Mouse (Mus musculus) splenic B cell, adult 2 months (primary cell): ENCODE data around the gene Parp4.
A peak's percentile ranks its signal among the peaks of the same experiment; 100 is the strongest.

ENCODE experiments used
- DNase-seq: peaks from one replicate; pipeline ENCODE4 v3.0.0-alpha.2; 2011; ENCODE audit warnings: low read depth, low spot score
- H3K27me3 ChIP-seq: 2 replicates; pipeline ENCODE4 v1.6.1; 2012; ENCODE audit warnings: mild to moderate bottlenecking, low read length, moderate library complexity, mixed read lengths; ENCODE audit not compliant: control insufficient read depth, poor library complexity, insufficient read depth, severe bottlenecking
- H3K36me3 ChIP-seq: 2 replicates; pipeline ENCODE4 v1.6.1; 2012; ENCODE audit warnings: mild to moderate bottlenecking, low read length, moderate library complexity, mixed read lengths; ENCODE audit not compliant: control insufficient read depth, poor library complexity, insufficient read depth, severe bottlenecking

The Parp4 gene

DNA sequence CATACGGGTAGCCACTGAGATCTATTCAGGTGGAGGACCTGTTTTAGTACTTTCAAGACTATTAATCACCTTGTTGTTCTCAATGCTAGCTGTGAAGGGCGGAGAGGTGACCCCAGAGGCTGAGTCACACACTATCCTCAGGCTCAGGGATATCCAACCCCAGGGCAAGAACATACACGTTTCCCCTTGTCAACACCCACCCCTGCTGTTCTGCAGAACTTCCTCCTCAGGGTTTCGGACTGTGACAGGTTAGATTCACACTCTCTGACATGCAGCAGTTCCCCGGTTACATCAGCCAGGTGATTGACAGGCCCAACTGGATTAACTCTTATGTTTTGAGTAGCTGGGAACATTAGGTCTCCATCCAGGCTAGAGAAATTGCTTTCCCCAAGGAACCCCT is 5.7 kb downstream of the Parp4 start:
- no peaks in the 10 kb centered on the region for H3K27me3 ChIP-seq
- peak; percentile 58 for DNase-seq
- peaks cover 4% of the 10 kb centered on the region for H3K36me3 ChIP-seq

DNA sequence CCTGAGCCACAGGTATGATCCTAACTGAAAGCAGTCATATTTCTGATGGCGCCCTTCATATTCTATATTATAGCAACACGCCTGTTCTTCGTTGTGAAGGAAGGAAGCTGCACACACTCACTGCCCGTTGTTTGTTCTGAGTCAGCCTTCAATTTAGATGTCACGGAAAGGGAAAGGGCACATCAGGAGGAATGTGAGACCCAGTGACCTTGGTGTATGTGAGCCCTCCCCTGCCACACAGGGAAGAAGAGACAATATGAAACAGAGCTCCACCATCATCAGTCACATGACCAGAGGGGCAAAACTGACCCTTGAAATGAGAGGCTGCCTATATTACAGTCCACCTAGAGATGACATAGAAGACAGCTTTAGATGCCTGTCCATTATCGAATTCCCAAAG is 6.9 kb downstream of the Parp4 start:
- no peaks in the 10 kb centered on the region for H3K27me3 ChIP-seq

DNA sequence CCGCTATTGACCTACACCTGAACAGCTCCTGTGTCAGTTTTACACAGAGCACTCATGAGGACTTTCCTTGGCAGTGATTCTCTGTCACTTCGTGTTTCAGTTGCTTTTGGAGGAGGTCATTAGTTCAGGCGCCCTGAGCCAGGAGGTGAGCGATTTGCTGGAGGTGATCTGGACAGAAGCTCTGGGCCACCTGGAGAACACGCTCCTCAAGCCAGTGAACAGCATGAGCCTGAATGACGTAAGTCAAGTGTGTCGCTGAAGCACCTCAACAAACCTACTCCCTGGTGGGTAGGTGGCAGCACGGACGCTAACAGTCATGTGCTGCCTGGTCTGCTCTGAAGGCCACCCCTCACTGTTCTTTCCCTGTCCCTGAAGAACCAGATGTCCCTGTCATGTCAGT is 16.8 kb downstream of the Parp4 start:
- no peak for DNase-seq
- no peaks in the 10 kb centered on the region for H3K27me3 ChIP-seq
- H3K36me3 ChIP-seq: peaks cover 9% of the 10 kb centered on the region

More for the DNA sequence above, 6.9 kb downstream of the Parp4 start:
- no peak for DNase-seq
- peaks cover 5% of the 10 kb centered on the region for H3K36me3 ChIP-seq

DNA sequence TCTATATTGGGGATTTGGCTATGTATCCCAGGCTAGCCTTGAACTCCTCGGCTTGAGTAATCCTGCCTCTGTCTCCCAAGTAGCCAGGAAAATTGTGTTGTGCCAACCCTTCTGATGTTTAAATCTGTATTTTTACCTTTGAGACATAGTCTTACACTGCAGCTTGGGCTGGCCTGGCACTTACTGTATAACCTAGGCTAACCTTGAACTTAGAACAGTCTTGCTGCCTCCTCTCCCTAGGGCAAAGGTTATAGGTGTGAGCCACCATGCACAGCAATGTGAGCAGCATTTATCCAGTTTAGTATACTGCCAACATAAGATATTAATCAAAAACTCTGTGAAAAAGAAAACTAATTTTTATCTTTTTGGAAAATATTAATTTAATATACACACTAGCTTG is 19.4 kb downstream of the Parp4 start:
- Histone ChIP-seq H3K27me3 (no peaks in the 10 kb centered on the region), H3K36me3 (peaks cover 15% of the 10 kb centered on the region)
- DNase-seq: no peak

DNA sequence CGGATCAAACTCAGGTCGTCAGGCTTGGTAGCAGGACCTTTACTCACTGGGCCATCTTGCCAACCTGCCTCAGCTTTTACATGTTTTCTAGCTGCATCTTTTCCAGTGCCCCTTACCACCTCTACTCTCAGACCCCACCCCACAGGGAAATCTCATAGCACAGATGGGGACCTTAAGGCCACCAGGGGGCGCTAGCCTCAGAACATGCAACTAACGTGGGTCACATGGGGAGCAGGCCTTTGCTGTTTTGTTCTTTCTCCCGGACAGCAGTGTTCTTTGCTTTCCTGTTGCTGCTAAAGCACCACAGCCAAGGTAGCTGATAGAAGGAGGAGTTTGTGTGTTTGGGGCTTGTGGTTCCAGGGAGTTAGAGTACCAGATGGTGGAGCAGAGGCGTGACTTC is 23.3 kb downstream of the Parp4 start:
- peak; percentile 79 for DNase-seq
- H3K27me3 ChIP-seq: no peaks in the 10 kb centered on the region
- peaks cover 26% of the 10 kb centered on the region for H3K36me3 ChIP-seq

DNA sequence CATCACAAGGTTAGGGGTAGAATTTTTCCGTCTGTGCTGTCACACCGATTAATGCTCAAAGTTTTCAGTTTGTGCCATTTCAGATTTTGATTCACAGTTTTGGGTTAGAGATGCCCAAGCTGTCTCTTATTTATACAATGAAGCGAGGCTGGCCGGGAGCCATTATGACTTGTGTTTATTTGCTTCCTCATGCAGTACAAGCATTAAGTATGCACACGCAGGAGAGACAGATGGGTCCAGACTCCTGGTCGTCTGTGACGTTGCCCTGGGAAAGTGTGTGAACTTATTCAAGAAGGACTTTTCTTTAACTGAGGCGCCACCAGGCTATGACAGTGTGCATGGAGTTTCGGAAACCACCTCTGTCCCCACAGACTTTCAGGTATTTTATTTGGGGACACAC is 26.6 kb downstream of the Parp4 start:
- Histone ChIP-seq H3K27me3 (no peaks in the 10 kb centered on the region), H3K36me3 (peaks cover 19% of the 10 kb centered on the region)
- no peak for DNase-seq

DNA sequence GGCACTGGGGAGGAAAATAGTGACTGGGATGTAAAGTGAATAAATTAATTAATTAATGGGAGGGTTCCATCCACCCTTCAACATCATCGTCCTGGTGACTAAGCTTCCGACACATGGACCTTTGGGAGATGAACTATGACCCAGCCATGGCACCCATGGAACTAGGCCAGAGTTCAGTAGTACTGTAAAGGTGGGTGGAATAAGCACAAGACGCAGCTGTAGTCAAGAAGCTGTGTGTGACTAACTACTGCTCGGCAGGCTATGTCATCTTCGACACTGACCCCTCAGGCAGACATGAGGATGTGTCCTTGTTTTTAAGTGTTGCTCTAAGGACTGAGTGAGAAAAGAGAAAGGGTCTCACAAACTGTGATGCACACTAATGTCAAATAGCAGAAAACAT is 29.0 kb downstream of the Parp4 start:
- no peak for DNase-seq
- H3K27me3 ChIP-seq: no peaks in the 10 kb centered on the region
- peaks cover 24% of the 10 kb centered on the region for H3K36me3 ChIP-seq

DNA sequence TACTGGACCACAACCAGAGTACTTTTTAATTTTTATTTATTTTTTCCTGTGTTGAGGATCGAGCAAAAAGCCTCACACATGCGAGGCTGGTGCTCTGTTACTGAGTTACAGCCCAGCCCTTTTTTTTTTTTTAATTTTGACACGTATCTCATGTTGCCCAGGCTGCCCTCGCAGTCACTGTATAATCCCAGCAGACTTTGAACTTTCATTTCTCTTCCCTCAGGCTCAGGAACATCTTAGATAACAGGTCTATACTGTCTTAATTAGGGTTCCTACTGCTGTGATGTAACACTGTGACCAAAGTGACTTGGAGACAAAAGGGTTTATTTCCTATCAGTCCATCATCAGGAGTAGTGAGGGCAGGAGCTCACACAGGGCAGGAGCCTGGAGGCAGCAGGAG is 29.7 kb downstream of the Parp4 start:
- DNase-seq: no peak
- H3K27me3 ChIP-seq: no peaks in the 10 kb centered on the region
- H3K36me3 ChIP-seq: peaks cover 22% of the 10 kb centered on the region

DNA sequence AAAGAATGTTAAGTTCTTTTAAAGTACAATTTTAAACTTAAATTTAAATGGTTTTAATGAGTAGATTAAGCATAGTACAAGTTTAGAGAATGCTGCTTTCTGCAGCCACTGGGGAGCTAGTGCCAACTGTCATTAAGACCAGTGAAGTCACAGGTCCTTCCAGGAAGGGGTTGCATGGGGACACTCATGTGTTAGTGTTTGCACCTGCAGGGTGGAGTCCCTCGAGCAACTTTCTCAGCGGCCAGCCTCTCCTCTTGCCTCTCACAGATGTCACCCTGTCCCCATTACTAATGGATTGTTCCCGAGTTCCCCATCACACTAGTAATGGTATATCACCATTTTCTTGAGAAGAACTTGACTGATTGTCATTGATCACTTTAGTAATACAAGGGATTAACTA is 37.8 kb downstream of the Parp4 start:
- no peak for DNase-seq
- Histone ChIP-seq H3K36me3 (peaks cover 23% of the 10 kb centered on the region), H3K27me3 (no peaks in the 10 kb centered on the region; the same call in 1 of the 2 replicates)

DNA sequence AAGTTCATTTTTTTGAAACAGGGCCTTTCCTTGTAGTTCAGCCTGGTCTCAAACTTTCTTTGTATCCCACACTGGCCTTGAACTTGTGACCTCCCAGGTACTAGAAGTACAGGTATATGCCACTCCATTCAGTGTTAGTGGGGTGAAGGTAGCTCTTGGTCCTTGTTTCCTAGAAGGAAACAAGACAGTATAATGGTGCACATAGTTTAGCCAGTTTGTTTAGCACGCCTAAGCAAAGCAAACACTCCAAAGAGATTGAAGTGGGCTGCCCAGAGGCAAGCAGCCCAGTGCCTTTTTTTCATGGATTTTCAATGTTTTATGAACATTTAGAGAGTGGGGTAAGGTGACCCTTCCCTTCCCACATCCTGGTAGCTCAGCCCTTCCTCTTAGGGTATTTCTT is 42.1 kb downstream of the Parp4 start:
- Histone ChIP-seq H3K27me3 (no peaks in the 10 kb centered on the region; the same call in 1 of the 2 replicates), H3K36me3 (peaks cover 19% of the 10 kb centered on the region)
- no peak for DNase-seq

DNA sequence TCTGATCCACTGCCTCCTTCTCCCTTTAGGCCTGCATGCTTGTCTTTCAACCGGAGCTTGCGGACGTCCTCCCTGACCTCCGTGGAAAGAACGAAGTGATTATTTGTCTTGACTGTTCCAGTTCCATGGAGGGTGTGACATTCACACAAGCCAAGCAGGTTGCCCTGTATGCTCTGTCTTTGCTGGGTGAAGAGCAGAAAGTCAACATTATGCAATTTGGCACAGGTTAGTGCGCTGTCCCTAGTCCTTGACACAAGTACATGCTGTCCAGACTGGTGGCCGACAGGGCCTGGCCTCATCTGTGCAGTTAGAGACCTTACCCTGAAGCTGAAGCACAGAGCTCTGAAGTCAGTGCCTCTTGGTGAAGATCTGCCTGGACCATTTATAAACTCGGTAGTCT is 45.0 kb downstream of the Parp4 start:
- Histone ChIP-seq H3K36me3 (peaks cover 23% of the 10 kb centered on the region), H3K27me3 (no peaks in the 10 kb centered on the region)
- no peak for DNase-seq

DNA sequence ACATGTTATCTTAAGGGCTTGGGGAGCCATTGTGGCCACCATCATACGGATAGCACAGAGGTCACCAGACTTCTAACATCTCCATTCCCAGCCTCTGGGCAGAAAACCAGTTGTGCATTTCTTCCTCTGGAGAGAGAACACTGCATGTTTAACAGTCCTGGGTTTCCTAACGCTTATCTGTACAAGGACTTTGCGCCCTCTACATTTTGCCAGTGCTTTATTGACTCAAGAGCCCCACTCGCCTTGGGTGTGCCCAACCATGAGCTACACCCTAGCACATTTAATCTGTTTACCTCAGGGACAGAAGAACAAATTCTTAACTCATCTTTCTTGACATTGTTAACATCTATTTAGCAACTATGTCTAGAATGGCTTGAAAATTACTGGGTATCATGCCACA is 50.8 kb downstream of the Parp4 start:
- DNase-seq: no peak
- peaks cover 20% of the 10 kb centered on the region for H3K36me3 ChIP-seq
- no peaks in the 10 kb centered on the region for H3K27me3 ChIP-seq

DNA sequence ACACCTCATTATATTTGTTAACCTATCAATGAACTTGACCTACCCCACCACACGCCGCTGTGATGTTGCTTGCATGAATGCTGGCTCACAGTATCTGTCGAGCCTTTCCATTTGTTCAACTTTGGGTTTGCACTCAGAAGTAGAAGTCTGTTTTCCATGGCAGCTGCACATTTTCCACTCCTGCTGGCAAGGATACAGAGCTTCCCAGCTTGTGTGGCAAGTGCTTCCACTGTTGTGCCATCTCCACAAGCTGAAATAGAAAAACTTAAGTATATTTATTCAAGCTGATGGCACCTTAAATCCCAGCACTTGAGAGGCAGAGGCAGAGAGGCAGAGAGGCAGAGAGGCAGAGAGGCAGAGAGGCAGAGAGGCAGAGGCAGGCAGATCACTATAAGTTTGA is 52.9 kb downstream of the Parp4 start:
- no peaks in the 10 kb centered on the region for H3K27me3 ChIP-seq
- peaks cover 22% of the 10 kb centered on the region for H3K36me3 ChIP-seq
- DNase-seq: no peak

DNA sequence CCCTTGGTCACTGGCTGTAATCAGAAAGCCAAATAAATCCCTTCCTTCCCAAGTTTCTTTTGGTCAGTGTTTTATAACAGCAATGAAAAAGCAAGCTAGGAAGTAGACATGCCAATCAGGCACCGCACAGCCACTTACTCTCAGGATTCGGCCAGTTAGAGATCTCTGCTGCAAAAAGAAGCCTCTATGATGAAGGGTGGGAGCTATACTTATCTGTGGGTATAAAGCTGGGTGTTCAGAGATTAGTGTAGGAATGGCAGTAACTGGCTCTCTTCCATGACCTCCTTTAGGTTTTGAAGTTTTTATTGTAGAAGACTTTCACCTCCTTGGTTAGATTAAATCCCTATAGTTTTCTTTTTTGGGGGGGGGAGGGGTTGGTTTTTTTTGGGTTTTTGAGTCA is 55.7 kb downstream of the Parp4 start:
- H3K27me3 ChIP-seq: no peaks in the 10 kb centered on the region
- H3K36me3 ChIP-seq: peaks cover 34% of the 10 kb centered on the region
- no peak for DNase-seq

DNA sequence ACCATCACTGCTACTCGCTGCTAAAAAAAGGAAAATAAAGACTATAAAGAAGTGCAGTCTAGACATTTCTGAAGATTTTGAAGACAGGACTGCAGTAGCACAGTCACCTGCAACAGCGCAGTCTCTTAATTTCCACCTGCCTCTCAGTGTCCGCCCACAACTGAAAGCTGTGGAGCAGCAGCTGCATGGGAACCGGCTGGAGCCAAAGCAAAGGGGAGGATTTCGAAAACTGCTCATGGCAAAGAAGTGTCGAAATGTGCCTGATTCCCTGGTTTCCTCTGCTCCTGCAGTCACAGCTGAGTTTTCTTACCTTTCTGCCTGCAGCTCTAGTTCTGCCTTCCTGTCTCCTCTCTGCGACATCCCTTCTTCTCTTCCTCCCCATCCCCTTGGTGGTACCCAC is 71.8 kb downstream of the Parp4 start:
- H3K27me3 ChIP-seq: no peaks in the 10 kb centered on the region
- DNase-seq: no peak
- peaks cover 9% of the 10 kb centered on the region; the same call in 1 of the 2 replicates for H3K36me3 ChIP-seq

DNA sequence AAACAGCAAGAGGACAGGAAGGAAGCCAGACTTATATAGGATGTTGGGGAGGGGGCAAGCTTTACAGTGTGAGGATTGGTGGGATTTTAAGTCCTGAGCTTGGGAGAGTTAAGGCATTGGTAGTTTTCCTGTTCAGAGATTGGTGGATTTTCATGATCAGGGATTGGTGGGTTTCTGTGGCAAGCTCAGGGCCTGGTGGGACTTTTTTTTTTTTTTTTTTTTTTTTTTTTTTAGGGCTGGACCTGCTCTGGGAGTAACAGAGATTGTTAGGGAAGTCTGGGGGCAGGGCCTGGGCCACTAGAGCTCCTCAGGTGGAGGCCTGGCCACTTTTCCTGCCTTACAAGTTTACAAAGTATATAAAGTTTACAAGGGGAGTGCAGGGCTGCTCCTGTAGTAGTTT is 74.0 kb downstream of the Parp4 start:
- Histone ChIP-seq H3K27me3 (no peaks in the 10 kb centered on the region), H3K36me3 (peaks cover 11% of the 10 kb centered on the region)
- no peak for DNase-seq
